Mouse (Mus musculus) neural tube, embryonic 14.5 days (tissue): ENCODE results near the gene Doc2a. TPM values are rescaled to one million over a fixed set of nuclear protein-coding genes. Genes with fewer than 3 reads are reported as not detected.

Experiments used
- ATAC-seq: fragments of 200-750 bp; cut with Nextera tagmentation; 2 replicates; pipeline ENCODE4 v1.8.0; 2017; ENCODE audit warnings: low read depth, mild to moderate bottlenecking, moderate TSS enrichment, moderate library complexity
- H3K27ac ChIP-seq: fragments of 300-500 bp; sonication (generic); 2 replicates; pipeline ENCODE4 v1.5.1; 2014; ENCODE audit warnings: low read depth, mild to moderate bottlenecking, control low read depth, low read length, moderate library complexity, mixed read lengths
- H3K27me3 ChIP-seq: fragments of 300-500 bp; sonication (generic); 2 replicates; pipeline ENCODE4 v1.6.1; 2014; ENCODE audit warnings: low read length; ENCODE audit not compliant: control insufficient read depth, insufficient read depth
- H3K36me3 ChIP-seq: fragments of 300-500 bp; sonication (generic); 2 replicates; pipeline ENCODE4 v1.6.1; 2014; ENCODE audit warnings: low read length, mixed read lengths; ENCODE audit not compliant: control insufficient read depth, insufficient read depth
- H3K4me1 ChIP-seq: fragments of 300-500 bp; sonication (generic); 2 replicates; pipeline ENCODE4 v1.6.1; 2014; ENCODE audit warnings: low read length; ENCODE audit not compliant: control insufficient read depth, insufficient read depth
- H3K4me2 ChIP-seq: fragments of 300-500 bp; sonication (generic); 2 replicates; pipeline ENCODE4 v1.6.1; 2014; ENCODE audit warnings: mild to moderate bottlenecking, low read depth, low read length, control low read depth
- H3K4me3 ChIP-seq: fragments of 300-500 bp; sonication (generic); 2 replicates; pipeline ENCODE4 v1.5.1; 2014; ENCODE audit warnings: low read depth, low read length, control low read depth, mixed read lengths
- H3K9ac ChIP-seq: fragments of 300-500 bp; sonication (generic); replicated peaks from 2 replicates; pipeline ENCODE4 v1.6.1; 2014; ENCODE audit warnings: low read depth, mild to moderate bottlenecking, control low read depth, low read length, mixed read lengths
- H3K9me3 ChIP-seq: fragments of 300-500 bp; sonication (generic); 2 replicates; pipeline ENCODE4 v1.6.1; 2016; ENCODE audit warnings: low read length; ENCODE audit not compliant: control insufficient read depth
- WGBS: fragments of 180-500 bp; shearing (Covaris S2); extraction: QIAGEN DNeasy Blood & Tissue Kit; methylation state at CpG from one replicate; pipeline ENCODE4 v1.1.7; 2014; 5-methylcytosine and 5-hydroxymethylcytosine counted together
- polyA plus RNA-seq: library from polyadenylated mRNA; unstranded; fragments of >200 nt; fragmentation: Nextera tagmentation; extraction: Ambion mirVana; gene quantifications from 2 replicates; pipeline ENCODE4 v1.2.1, GENCODE M21; 2014

The Doc2a gene
- polyA plus RNA-seq, 1 experiment from 2014 or later: 20.2 TPM

- Histone ChIP-seq H3K4me1 (peaks cover under 1% of the 10 kb centered on the region; the same call in 1 of the 2 replicates), H3K4me2 (no peak overlapping the region), H3K36me3 (no peaks in the 10 kb centered on the region), H3K27me3 (0 out of 2 replicates have a peak, but pooled peaks cover 2% of the 10 kb centered on the region), H3K27ac (no peak overlapping the region), H3K9ac (no peak overlapping the region), H3K9me3 (no peaks in the 10 kb centered on the region), H3K4me3 (no peak overlapping the region)
- WGBS: 81% methylated on average over 9 of the region's 9 CpGs
- no peak for ATAC-seq
These were observed 3.9 kb upstream of the Doc2a start for GRCm38 (mm10) chr7:126843276-126843675.

GRCm38 (mm10) chr7:126845516-126845915 is 1.7 kb upstream of the Doc2a start:
- ATAC-seq: no peak
- no peak overlapping the region for H3K4me3 ChIP-seq
- WGBS: 25% methylated on average over 2 of the region's 2 CpGs
- no peak overlapping the region for H3K9ac ChIP-seq
- H3K4me1 ChIP-seq: peaks cover 8% of the 10 kb centered on the region; the same call in 1 of the 2 replicates
- no peak overlapping the region for H3K4me2 ChIP-seq
- no peak overlapping the region for H3K27ac ChIP-seq
- H3K9me3 ChIP-seq: no peaks in the 10 kb centered on the region
- no peaks in the 10 kb centered on the region for H3K36me3 ChIP-seq
- H3K27me3 ChIP-seq: peaks cover 9% of the 10 kb centered on the region

DNA sequence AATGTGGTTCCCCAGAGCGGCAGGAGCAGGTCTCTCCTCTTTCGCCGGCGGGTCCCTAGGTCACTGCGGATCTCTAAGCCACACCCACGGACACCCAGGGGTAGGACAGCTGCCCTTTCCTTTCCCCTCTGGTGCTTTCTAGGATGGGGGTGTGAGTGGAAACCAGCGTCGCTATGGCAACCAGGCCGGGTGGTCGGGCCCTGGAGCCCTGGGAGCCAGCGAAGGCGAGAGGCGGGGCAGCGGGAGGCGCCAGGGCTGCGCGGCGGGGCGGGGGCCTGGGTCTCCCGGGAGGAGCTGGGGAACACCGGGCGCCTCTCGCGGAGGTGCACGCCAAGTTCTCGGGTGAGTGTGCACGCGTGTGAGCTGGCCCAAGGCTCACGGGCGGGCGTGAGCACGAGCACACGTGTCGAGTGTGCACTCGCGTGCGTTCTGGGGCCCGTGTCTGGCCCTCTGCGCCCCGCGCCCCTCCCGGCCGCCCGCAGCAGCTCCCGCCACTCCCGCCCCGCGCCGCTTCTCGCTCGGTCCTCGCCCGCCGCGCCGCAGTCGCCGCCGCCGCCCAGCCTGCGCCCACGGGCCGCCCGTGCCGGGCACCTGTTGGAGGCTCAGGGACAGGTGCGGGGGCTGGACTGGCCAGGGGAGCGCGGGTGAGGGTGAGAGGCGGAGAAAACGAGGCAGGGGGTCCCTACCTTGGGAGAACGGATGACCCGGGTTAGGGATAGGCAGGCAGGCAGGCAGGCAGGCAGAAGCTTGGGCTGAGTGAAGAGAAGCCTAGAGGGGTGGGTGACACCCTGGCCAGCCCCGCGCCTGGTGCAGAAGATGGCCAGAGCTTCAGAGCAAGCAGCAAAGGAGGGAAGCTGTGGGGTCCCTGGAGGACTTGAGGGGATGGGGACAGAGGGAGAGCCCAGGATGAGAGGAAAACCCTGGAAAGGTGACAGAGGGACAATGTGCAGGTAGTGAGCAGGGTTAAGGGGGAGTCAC is 494 bp downstream of the Doc2a start:
- Histone ChIP-seq H3K9me3 (no peaks in the 10 kb centered on the region), H3K4me1 (peaks cover 8% of the 10 kb centered on the region; the same call in 1 of the 2 replicates), H3K27ac (no peak overlapping the region), H3K4me2 (peak overlapping the region; percentile 99), H3K9ac (peak overlapping the region; percentile 72), H3K36me3 (peaks cover 11% of the 10 kb centered on the region), H3K4me3 (peak overlapping the region; percentile 52), H3K27me3 (peaks cover 9% of the 10 kb centered on the region)
- WGBS: under 1% methylated on average over 74 of the region's 74 CpGs
- peak; percentile 53; the same call in 1 of the 2 replicates for ATAC-seq

DNA sequence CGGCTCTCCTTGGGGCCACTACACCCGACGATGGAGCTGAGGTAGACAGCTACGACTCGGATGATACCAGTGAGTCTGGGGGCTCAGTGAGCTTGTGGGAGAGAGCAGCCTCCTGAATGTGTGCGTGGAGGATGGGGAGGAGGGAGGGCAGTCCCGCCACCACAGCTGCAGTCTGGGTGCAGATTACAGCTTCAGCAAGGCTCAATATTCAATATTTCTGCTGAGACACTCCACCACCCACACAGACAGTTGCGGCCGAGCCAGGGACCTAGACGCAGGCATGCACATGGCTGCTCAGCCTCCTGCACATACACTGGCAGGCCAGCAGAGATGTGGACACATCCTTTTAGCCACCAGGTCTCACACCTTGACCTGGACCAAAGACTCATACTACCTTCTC is 1.6 kb downstream of the Doc2a start:
- no peak overlapping the region for H3K27ac ChIP-seq
- H3K9me3 ChIP-seq: no peaks in the 10 kb centered on the region
- peaks cover 8% of the 10 kb centered on the region; the same call in 1 of the 2 replicates for H3K4me1 ChIP-seq
- H3K4me3 ChIP-seq: peak overlapping the region; percentile 52
- H3K36me3 ChIP-seq: peaks cover 16% of the 10 kb centered on the region
- peak overlapping the region; percentile 99 for H3K4me2 ChIP-seq
- peak overlapping the region; percentile 72; the same call in 1 of the 2 replicates for H3K9ac ChIP-seq
- peaks cover 9% of the 10 kb centered on the region for H3K27me3 ChIP-seq
- ATAC-seq: peak; percentile 23; the same call in 1 of the 2 replicates
- 27% methylated on average over 10 of the region's 10 CpGs for WGBS

GRCm38 (mm10) chr7:126850161-126850560 is 2.9 kb downstream of the Doc2a start:
- ATAC-seq: no peak
- WGBS: 93% methylated on average over 6 of the region's 6 CpGs
- Histone ChIP-seq H3K4me1 (peaks cover 8% of the 10 kb centered on the region; the same call in 1 of the 2 replicates), H3K9ac (no peak overlapping the region), H3K27ac (no peak overlapping the region), H3K4me2 (no peak overlapping the region), H3K4me3 (no peak overlapping the region), H3K27me3 (peaks cover 9% of the 10 kb centered on the region), H3K9me3 (no peaks in the 10 kb centered on the region), H3K36me3 (peaks cover 16% of the 10 kb centered on the region)

GRCm38 (mm10) chr7:126851192-126851591 is 4.0 kb downstream of the Doc2a start:
- H3K27me3 ChIP-seq: peaks cover 9% of the 10 kb centered on the region
- H3K9ac ChIP-seq: no peak overlapping the region
- peaks cover 8% of the 10 kb centered on the region; the same call in 1 of the 2 replicates for H3K4me1 ChIP-seq
- no peak overlapping the region for H3K4me2 ChIP-seq
- no peaks in the 10 kb centered on the region for H3K9me3 ChIP-seq
- no peak overlapping the region for H3K27ac ChIP-seq
- ATAC-seq: no peak
- 46% methylated on average over 12 of the region's 12 CpGs for WGBS
- peaks cover 16% of the 10 kb centered on the region for H3K36me3 ChIP-seq
- no peak overlapping the region for H3K4me3 ChIP-seq

DNA sequence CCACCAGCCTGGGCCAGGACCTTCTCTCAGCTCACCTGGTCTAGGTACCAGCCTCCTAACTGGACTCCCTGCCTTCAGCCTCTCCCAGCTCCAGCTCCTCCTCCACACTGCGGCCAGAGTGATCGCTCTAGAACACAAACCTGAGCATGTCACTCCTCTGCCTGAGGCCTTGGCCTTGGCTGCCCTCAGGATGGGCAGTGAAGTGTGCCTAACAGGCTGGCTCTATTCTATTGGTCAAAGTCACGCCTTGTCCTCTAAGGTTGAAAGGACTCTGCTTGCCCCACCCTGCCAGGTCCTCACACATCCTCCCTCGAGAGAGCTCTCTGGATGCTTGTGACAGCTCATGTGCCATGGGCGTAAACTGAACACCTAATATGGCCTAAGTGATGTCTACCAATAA is 6.2 kb downstream of the Doc2a start:
- 86% methylated on average over 5 of the region's 5 CpGs for WGBS
- H3K36me3 ChIP-seq: peaks cover 16% of the 10 kb centered on the region

DNA sequence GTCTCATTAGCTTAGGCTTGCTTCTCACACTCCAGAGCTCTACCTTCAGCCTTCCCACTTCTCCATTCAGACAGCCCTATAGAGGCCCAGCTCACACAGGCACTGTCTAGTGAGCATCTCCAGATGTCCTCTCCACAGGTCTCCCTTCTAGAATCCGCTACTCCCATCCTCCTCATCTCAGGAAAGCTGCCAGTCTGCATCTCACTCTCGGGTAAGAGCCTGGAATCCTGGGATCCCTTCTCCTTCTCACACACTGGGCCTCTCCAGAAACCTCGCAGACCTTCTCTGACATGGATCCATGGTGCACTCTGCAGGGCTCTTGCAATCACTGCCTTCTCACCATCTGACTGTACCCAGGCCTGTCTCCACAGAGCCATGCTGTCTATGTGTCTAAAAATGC is 8.4 kb downstream of the Doc2a start:
- Histone ChIP-seq H3K27ac (no peak overlapping the region), H3K9me3 (no peaks in the 10 kb centered on the region), H3K36me3 (peaks cover 20% of the 10 kb centered on the region), H3K4me2 (no peak overlapping the region), H3K4me3 (no peak overlapping the region), H3K4me1 (no peaks in the 10 kb centered on the region; the same call in 1 of the 2 replicates), H3K9ac (no peak overlapping the region; the same call in 1 of the 2 replicates), H3K27me3 (no peaks in the 10 kb centered on the region)
- 84% methylated on average over 3 of the region's 3 CpGs for WGBS
- ATAC-seq: no peak

More for the DNA sequence above, 6.2 kb downstream of the Doc2a start:
- Histone ChIP-seq H3K4me3 (no peak overlapping the region), H3K4me2 (no peak overlapping the region), H3K27me3 (peaks cover 6% of the 10 kb centered on the region), H3K4me1 (peaks cover 5% of the 10 kb centered on the region; the same call in 1 of the 2 replicates), H3K9me3 (no peaks in the 10 kb centered on the region), H3K27ac (no peak overlapping the region), H3K9ac (no peak overlapping the region)
- no peak for ATAC-seq
